Mouse (Mus musculus): ENCODE measurements at regions not wholly inside any gene's neighbourhood (a gene's known extent, or its start where the extent isn't known, plus 50 kb on each side); places are given as distances from the start of the nearest gene placed in this dataset.
"Not testable (repeated sequence)": the region's sequence is repeated elsewhere in the genome, so short reads cannot be mapped to it uniquely, and the experiment has no call there.

GRCm38 (mm10) chr8:93443631-93444030, 64.1 kb upstream of the Ces1h start:
- not testable (repeated sequence) for DNase-seq

DNA sequence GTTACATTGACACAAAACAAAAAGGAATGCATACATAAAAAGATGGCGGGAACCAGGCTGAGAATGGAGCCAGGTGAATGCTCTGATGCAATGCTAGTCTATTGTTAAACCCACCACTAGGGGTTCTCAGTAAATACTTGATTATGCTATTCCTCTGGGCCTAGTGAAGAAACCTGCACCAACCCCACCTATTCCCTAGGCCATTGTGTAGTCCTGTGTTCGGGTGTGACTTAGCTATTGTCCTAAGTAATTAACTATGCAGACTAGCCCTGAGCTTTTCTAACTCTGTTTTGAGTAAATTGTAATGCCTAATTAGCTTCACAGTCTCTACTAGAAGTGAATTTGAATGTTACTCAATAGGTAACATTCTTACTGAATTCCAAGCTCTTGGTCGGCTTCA, 62.4 kb upstream of the Ces1h start:
- no peak for DNase-seq

DNA sequence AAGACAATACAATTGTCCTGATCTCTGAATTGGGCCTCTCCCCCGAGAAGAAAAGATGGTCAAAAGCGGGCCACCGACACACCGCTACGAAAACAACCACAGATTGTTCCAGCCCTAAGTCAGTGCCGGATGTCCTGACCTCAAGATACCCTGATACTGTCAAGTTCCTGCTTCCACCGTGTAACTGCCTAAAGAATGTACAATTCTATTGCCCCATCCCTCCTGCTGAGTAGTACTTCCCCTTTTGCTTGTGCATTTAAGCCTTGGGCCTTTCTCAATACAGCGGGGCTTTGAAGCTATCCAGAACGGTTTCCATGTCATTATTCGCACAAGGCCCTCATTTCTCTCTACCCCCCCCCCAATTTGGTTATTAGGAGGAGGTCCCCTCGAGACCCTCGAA, 57.1 kb upstream of the Ces1h start:
- DNase-seq = not testable (repeated sequence)

DNA sequence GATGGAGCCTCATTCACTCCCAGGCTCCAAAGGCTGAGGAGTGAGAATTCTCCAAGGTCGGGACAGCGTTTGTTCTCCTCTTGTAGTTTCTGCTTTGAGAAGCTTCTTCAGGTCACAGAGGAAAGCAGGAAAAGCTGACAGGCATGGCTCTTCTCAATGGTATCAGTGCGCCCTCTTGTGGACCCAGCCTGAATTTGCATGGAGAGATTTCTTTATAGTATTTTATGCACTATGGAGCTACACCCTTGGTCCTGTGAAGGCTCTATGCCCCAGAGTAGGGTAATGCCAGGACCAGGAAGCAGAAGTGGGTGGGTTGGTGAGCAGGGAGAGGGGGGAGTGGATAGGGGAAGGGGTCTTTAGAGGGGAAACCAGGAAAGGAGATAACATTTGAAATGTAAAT, 51.1 kb upstream of the Ces1h start:
- DNase-seq = peak; percentile 8
